Mouse (Mus musculus): ENCODE measurements around the gene Serpina3c.
A peak's percentile ranks its signal among the peaks of the same experiment; 100 is the strongest.
"Not testable (repeated sequence)": the region's sequence is repeated elsewhere in the genome, so short reads cannot be mapped to it uniquely, and the experiment has no call there.

Serpina3c gene

GRCm38 (mm10) chr12:104112333-104112732 lies 41.3 kb downstream of the Serpina3c start, which contains the start of gene Serpina3a:
Gene Serpina3a, plus strand, starts transcription at chr12:104112724.
- DNase-seq: not testable (repeated sequence)

GRCm38 (mm10) chr12:104108507-104108906 lies 45.2 kb downstream of the Serpina3c start:
- DNase-seq: peak; percentile 16

- DNase-seq: no peak
Measured at GRCm38 (mm10) chr12:104106919-104107318, 46.8 kb downstream of the Serpina3c start.

GRCm38 (mm10) chr12:104105847-104106246 lies 47.8 kb downstream of the Serpina3c start:
- DNase-seq: no peak

- DNase-seq: no peak
Measured at GRCm38 (mm10) chr12:104100768-104101167, 52.9 kb downstream of the Serpina3c start, which contains the start of gene Serpina5. Gene Serpina5, plus strand, starts transcription at chr12:104101113.

Data from kidney, postnatal 10 days (tissue).